Mouse (Mus musculus) lung, adult 2 months (tissue): ENCODE results near the gene Hnrnpa1. TPM values are rescaled to one million over a fixed set of nuclear protein-coding genes. Genes with fewer than 3 reads are reported as not detected.

Source experiments
- DNase-seq: peaks from one replicate; pipeline ENCODE4 v3.0.0; 2022
- H3K4me1 ChIP-seq: fragments of 200-500 bp; 2 replicates; pipeline ENCODE4 v1.6.1; 2011; ENCODE audit warnings: low read length; ENCODE audit not compliant: control insufficient read depth, insufficient read depth
- H3K4me3 ChIP-seq: fragments of 200-500 bp; replicated peaks from 2 replicates; pipeline ENCODE3; 2011; ENCODE audit warnings: low read depth, mild to moderate bottlenecking, control low read depth, low read length; ENCODE audit errors: extremely low read depth
- CTCF ChIP-seq: fragments of 200-500 bp; IDR thresholded peaks from 2 replicates; pipeline ENCODE4 v1.5.1; 2011; ENCODE audit warnings: mild to moderate bottlenecking, low read length, control low read depth; ENCODE audit not compliant: insufficient read depth
- POLR2A ChIP-seq: fragments of 200-500 bp; IDR thresholded peaks from 2 replicates; pipeline ENCODE4 v1.6.1; 2011; ENCODE audit warnings: low read depth, mild to moderate bottlenecking, control low read depth, low read length, borderline replicate concordance; ENCODE audit errors: extremely low read depth
- WGBS: fragments of 180-500 bp; shearing (Covaris S2); methylation state at CpG from one replicate; pipeline ENCODE4 v1.1.7; 2018; 5-methylcytosine and 5-hydroxymethylcytosine counted together
- polyA plus RNA-seq: library from polyadenylated mRNA; depleted of rRNA; stranded (reverse); fragments of >200 nt; gene quantifications from 2 replicates; pipeline ENCODE4 v1.2.3, GENCODE M21; 2012

Gene Hnrnpa1
- polyA plus RNA-seq, 1 experiment, result 93.5 TPM

DNA sequence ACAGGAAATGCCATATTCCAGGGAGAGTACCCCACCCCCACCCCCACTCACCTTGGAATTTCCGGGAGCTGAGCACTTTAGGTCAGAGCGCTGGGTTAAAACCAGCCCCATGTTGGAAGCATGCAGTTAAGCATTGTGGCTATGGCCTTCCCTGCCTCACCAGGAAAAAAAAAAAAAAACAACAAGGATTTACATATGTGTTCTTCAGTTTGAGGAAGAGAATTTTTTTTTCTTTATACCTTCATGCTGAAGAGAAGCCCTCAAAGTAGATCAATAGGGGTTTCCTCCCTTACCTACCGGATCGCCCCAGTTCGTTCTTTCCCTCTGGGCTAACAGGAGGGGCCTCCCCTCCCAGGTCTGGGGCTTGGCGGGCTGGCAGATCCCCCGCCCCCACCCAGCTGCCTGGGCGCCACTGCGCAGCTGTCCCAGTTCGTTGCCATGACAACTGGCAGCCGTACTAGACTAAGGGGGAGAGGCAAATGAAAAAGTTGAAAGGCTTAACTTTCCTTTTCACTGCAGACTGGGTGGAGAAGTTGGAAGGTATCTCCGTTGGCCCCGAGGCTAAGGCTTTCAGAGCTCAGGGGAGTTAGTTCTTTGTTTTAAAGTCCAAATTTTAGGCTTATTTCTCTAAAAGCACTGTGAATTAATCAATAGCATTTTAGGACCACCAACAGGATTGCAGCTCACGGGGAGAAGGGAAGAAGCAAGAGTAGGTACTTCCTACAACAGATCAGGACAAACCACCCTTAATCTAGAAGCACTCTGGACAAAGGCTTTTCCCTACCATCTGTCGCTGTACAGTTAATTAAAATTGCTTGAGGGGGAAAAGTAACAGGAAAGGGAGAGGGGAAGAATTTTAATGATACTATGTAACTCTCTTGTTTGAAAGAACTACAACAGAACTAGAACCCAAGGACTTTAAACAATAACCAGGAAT is 25.0 kb upstream of the Hnrnpa1 start:
- DNase-seq, result peak; percentile 72
- Histone ChIP-seq H3K4me3 (peak overlapping the region; percentile 72), H3K4me1 (peaks cover 6% of the 10 kb centered on the region; the same call in 1 of the 2 replicates)
- 6% methylated on average over 15 of the region's 15 CpGs for WGBS
- no peak for TF ChIP-seq CTCF
- peak; percentile 18; the same call in 1 of the 2 replicates for TF ChIP-seq POLR2A

- Histone ChIP-seq H3K4me1 (peaks cover 10% of the 10 kb centered on the region), H3K4me3 (no peak overlapping the region)
- 56% methylated on average over 2 of the region's 2 CpGs for WGBS
- no peak for DNase-seq
- TF ChIP-seq POLR2A (no peak), CTCF (no peak)
Measured at GRCm38 (mm10) chr15:103216052-103216451, 24.2 kb upstream of the Hnrnpa1 start.

GRCm38 (mm10) chr15:103220785-103221184 is 19.4 kb upstream of the Hnrnpa1 start:
- 18% methylated on average over 3 of the region's 3 CpGs for WGBS
- TF ChIP-seq CTCF, result no peak
- TF ChIP-seq POLR2A, result no peak
- DNase-seq, result no peak
- Histone ChIP-seq H3K4me1 (peaks cover 10% of the 10 kb centered on the region), H3K4me3 (no peak overlapping the region)

- DNase-seq, result no peak
- Histone ChIP-seq H3K4me3 (no peak overlapping the region), H3K4me1 (peaks cover 7% of the 10 kb centered on the region)
- WGBS, result 73% methylated on average over 1 of the region's 1 CpGs
- TF ChIP-seq CTCF (no peak), POLR2A (no peak)
Measured at GRCm38 (mm10) chr15:103221386-103221785, 18.8 kb upstream of the Hnrnpa1 start.

GRCm38 (mm10) chr15:103224161-103224560 is 16.1 kb upstream of the Hnrnpa1 start:
- Histone ChIP-seq H3K4me3 (no peak overlapping the region), H3K4me1 (peaks cover 11% of the 10 kb centered on the region)
- TF ChIP-seq POLR2A, result no peak
- no peak for TF ChIP-seq CTCF
- DNase-seq, result no peak
- WGBS, result 89% methylated on average over 2 of the region's 2 CpGs

- H3K4me1 ChIP-seq, result peaks cover 4% of the 10 kb centered on the region
- no peak overlapping the region for H3K4me3 ChIP-seq
- TF ChIP-seq CTCF, result no peak
- no peak for TF ChIP-seq POLR2A
- DNase-seq, result no peak
- WGBS, result 80% methylated on average over 3 of the region's 3 CpGs
Measured at GRCm38 (mm10) chr15:103227022-103227421, 13.2 kb upstream of the Hnrnpa1 start.

GRCm38 (mm10) chr15:103227572-103227971 is 12.7 kb upstream of the Hnrnpa1 start:
- Histone ChIP-seq H3K4me3 (no peak overlapping the region), H3K4me1 (peaks cover 4% of the 10 kb centered on the region)
- DNase-seq, result no peak
- 71% methylated on average over 2 of the region's 2 CpGs for WGBS
- TF ChIP-seq POLR2A (no peak), CTCF (no peak)

DNA sequence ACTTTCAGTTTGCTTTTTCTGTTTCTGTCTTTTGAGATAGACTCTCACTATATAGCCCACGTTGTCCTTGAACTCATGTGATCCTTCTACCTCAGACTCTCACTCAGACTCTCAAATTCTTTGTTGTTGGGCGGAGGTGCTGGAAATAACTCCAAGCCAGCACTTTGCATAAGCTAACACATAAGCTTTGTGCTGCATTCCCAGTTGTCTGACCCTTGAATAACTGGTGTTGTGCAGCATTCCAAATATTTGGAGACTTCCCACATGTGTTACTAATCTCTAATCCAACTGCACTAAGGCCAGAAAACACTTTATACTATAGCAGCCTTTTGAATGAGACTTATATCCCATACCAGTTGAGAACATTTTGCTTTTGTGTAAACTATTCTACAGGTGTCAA is 11.3 kb upstream of the Hnrnpa1 start:
- Histone ChIP-seq H3K4me3 (no peak overlapping the region), H3K4me1 (peaks cover 4% of the 10 kb centered on the region)
- no peak for TF ChIP-seq CTCF
- TF ChIP-seq POLR2A, result no peak
- DNase-seq, result no peak
- WGBS, result 49% methylated on average over 2 of the region's 2 CpGs

DNA sequence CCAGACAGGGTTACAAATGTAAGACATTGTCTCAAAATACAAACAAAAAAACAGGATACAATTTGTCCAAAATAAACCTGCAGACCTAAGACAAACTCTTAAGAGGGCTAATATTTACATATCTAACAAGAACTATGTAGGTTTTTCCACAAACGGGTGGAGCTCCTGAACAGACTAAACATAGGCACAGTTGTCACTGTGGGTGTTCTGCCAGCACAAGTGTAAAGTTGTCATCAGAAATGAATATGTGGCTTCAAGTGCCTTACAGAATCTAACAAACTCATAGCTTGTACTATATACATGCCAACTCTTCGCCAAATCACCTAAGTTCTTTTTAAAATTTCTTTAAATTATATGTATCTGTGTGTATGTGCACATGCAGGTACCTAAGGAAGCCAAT is 7.1 kb upstream of the Hnrnpa1 start:
- TF ChIP-seq CTCF (no peak), POLR2A (no peak)
- Histone ChIP-seq H3K4me3 (no peak overlapping the region), H3K4me1 (peaks cover 2% of the 10 kb centered on the region)
- 54% methylated on average over 2 of the region's 2 CpGs for WGBS
- DNase-seq, result no peak

DNA sequence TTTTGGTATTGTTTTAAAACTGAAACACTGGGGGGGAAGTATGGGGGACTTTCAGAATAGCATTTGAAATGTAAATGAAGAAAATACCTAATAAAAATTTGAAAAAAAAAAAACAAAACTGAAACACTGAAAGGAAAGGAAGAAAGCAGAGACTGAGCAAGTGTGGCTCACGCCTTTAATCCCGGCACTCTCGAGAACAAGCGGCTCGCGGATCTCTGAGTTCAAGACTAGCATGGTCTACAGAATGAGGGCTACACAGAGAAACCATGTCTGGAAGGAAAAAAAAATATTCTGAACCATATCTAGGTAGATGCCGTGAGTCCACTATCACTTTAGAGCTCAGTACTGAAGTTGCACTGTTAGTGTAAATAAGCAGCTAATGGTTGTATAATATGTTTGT is 2.9 kb upstream of the Hnrnpa1 start:
- DNase-seq, result no peak
- WGBS, result 85% methylated on average over 7 of the region's 7 CpGs
- Histone ChIP-seq H3K4me3 (no peak overlapping the region), H3K4me1 (no peaks in the 10 kb centered on the region)
- no peak for TF ChIP-seq POLR2A
